Mouse (Mus musculus) cerebellum, adult 8-10 months (tissue): ENCODE data around the gene Ptx4.

Source experiments
- DNase-seq: peaks from one replicate; pipeline ENCODE4 v3.0.0; 2022

The Ptx4 gene

GRCm38 (mm10) chr17:25120406-25120805 is at the start of gene Ptx4:
Gene Ptx4 (plus strand): TSS chr17:25120760.
- no peak for DNase-seq

- DNase-seq, result peak; percentile 26
These were observed 43.7 kb upstream of the Ptx4 start for GRCm38 (mm10) chr17:25076906-25077305.

- peak; percentile 54 for DNase-seq
These were observed 42.7 kb upstream of the Ptx4 start for GRCm38 (mm10) chr17:25077771-25078372.

GRCm38 (mm10) chr17:25080210-25080609 is 40.4 kb upstream of the Ptx4 start:
- DNase-seq, result no peak

GRCm38 (mm10) chr17:25080960-25081381 is 39.6 kb upstream of the Ptx4 start:
- no peak for DNase-seq

GRCm38 (mm10) chr17:25082081-25082847 is 38.3 kb upstream of the Ptx4 start:
- DNase-seq, result no peak

GRCm38 (mm10) chr17:25082887-25083286 is 37.7 kb upstream of the Ptx4 start:
- DNase-seq, result no peak

GRCm38 (mm10) chr17:25083444-25083931 is 37.1 kb upstream of the Ptx4 start, which contains the start of gene Tmem204:
Gene Tmem204 (minus strand): TSS chr17:25083591.
- no peak for DNase-seq

- DNase-seq, result no peak
These were observed 35.6 kb upstream of the Ptx4 start for GRCm38 (mm10) chr17:25084835-25085385.

- DNase-seq, result no peak
These were observed 33.8 kb upstream of the Ptx4 start for GRCm38 (mm10) chr17:25086724-25087123.

- DNase-seq, result no peak
These were observed 31.4 kb upstream of the Ptx4 start for GRCm38 (mm10) chr17:25089158-25089557.

GRCm38 (mm10) chr17:25090450-25090849 is 30.1 kb upstream of the Ptx4 start:
- DNase-seq, result no peak

- DNase-seq, result peak; percentile 46
These were observed 24.3 kb upstream of the Ptx4 start for GRCm38 (mm10) chr17:25096221-25096620.

- DNase-seq, result no peak
These were observed 20.5 kb upstream of the Ptx4 start for GRCm38 (mm10) chr17:25100052-25100451.

GRCm38 (mm10) chr17:25101338-25101737 is 19.2 kb upstream of the Ptx4 start:
- DNase-seq, result no peak

GRCm38 (mm10) chr17:25107786-25108185 is 12.8 kb upstream of the Ptx4 start:
- DNase-seq, result no peak

GRCm38 (mm10) chr17:25109578-25109977 is 11.0 kb upstream of the Ptx4 start:
- DNase-seq, result no peak

- no peak for DNase-seq
These were observed 10.0 kb upstream of the Ptx4 start for GRCm38 (mm10) chr17:25110590-25110989.

- DNase-seq, result no peak
These were observed 9.3 kb upstream of the Ptx4 start for GRCm38 (mm10) chr17:25111220-25111619.

GRCm38 (mm10) chr17:25111739-25112422 is 8.7 kb upstream of the Ptx4 start:
- DNase-seq, result peak; percentile 65

- no peak for DNase-seq
These were observed 8.1 kb upstream of the Ptx4 start for GRCm38 (mm10) chr17:25112423-25112810.

- DNase-seq, result no peak
These were observed 5.5 kb upstream of the Ptx4 start for GRCm38 (mm10) chr17:25114908-25115645.
